Mouse (Mus musculus) forebrain, embryonic 15.5 days (tissue): ENCODE data around the gene Mdfi. TPM values are rescaled to one million over a fixed set of nuclear protein-coding genes. Genes with fewer than 3 reads are reported as not detected.

Source experiments
- ATAC-seq: fragments of 200-750 bp; cut with Nextera tagmentation; replicated peaks from 2 replicates; pipeline ENCODE4 v1.8.0; 2017; ENCODE audit warnings: mild to moderate bottlenecking, moderate TSS enrichment, moderate library complexity
- H3K27ac ChIP-seq: fragments of 300-500 bp; sonication (generic); replicated peaks from 2 replicates; pipeline ENCODE4 v1.5.1; 2015; ENCODE audit warnings: mild to moderate bottlenecking, inconsistent platforms
- H3K27me3 ChIP-seq: fragments of 300-500 bp; sonication (generic); 2 replicates; pipeline ENCODE4 v1.6.1; 2015; ENCODE audit warnings: inconsistent platforms
- H3K36me3 ChIP-seq: fragments of 300-500 bp; sonication (generic); 2 replicates; pipeline ENCODE4 v1.6.1; 2015; ENCODE audit warnings: mild to moderate bottlenecking, inconsistent platforms
- H3K4me1 ChIP-seq: fragments of 300-500 bp; sonication (generic); 2 replicates; pipeline ENCODE4 v1.6.1; 2015; ENCODE audit warnings: inconsistent platforms
- H3K4me2 ChIP-seq: fragments of 300-500 bp; sonication (generic); replicated peaks from 2 replicates; pipeline ENCODE4 v1.6.1; 2015; ENCODE audit warnings: mild to moderate bottlenecking, inconsistent platforms
- H3K4me3 ChIP-seq: fragments of 300-500 bp; sonication (generic); 2 replicates; pipeline ENCODE4 v1.5.1; 2015; ENCODE audit warnings: mild to moderate bottlenecking, inconsistent platforms
- H3K9ac ChIP-seq: fragments of 300-500 bp; sonication (generic); replicated peaks from 2 replicates; pipeline ENCODE4 v1.6.1; 2015; ENCODE audit warnings: mild to moderate bottlenecking, inconsistent platforms
- H3K9me3 ChIP-seq: fragments of 300-500 bp; sonication (generic); 2 replicates; pipeline ENCODE4 v1.6.1; 2016; ENCODE audit warnings: inconsistent platforms
- WGBS: fragments of 180-500 bp; shearing (Covaris S2); methylation state at CpG from one replicate; pipeline ENCODE4 v1.1.7; 2015; ENCODE audit warnings: mixed read lengths; 5-methylcytosine and 5-hydroxymethylcytosine counted together
- polyA plus RNA-seq: library from polyadenylated mRNA; unstranded; fragments of >200 nt; fragmentation: Nextera tagmentation; extraction: Ambion mirVana; gene quantifications from 2 replicates; pipeline ENCODE4 v1.2.1, GENCODE M21; 2015

The Mdfi gene
- polyA plus RNA-seq, 1 experiment from 2014 or later: 2.5 TPM

DNA sequence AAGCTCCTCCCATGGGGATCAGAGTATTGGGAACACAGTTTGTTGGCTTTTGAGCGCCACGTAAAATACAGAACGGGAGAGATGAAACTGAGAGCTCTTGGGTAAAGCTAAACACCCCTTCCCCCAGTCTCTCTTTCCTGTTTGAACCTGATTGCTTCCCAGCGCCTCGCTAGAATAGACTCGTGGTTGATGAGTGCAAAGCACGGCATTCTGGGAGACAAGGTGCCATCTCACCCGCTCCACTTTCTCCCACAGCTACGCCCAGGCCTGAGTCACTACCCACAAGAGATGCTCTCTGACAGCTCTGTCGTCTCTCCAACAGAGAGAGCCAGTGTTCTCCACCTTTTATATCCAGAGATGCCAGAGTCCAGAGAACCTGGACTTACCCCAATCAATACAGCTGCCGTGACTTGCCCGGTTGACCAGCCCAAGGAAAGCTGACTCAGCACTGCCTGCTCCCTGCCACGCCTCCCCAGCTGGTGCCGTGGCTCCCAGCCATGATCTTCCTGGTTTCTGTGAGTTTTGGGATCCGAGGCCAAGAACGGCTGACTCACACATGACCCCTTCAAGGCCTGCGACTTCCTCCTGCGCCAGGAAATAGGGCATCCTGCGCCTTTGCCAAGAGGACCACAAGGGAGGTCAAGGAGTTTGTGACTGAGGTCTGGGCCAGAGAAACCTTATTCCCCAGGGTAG is 7.6 kb upstream of the Mdfi start:
- ATAC-seq: no peak
- no peaks in the 10 kb centered on the region for H3K36me3 ChIP-seq
- no peak overlapping the region for H3K4me2 ChIP-seq
- WGBS: 78% methylated on average over 19 of the region's 19 CpGs
- H3K27me3 ChIP-seq: no peaks in the 10 kb centered on the region
- H3K4me1 ChIP-seq: no peaks in the 10 kb centered on the region
- no peaks in the 10 kb centered on the region for H3K9me3 ChIP-seq
- no peak overlapping the region for H3K4me3 ChIP-seq
- H3K9ac ChIP-seq: no peak overlapping the region
- H3K27ac ChIP-seq: no peak overlapping the region

DNA sequence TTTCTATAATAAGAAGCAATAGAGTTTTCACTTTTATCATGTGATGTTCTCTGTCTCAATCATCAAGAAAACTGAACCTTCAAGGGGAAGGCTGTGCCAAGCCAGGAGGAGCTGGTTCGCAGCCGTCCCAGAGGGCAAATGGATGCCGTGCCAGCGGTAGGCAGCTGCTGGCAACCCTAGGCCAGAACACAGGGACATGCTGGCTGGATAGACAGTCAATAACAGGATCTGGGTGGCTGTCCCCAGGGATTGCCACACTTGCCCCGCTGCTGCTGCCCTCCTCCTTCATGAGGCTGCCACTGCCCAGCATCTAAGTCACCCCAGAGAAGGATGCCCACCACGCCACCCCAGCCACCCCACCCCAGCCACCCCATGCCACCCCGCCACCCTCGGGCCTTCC is 7.0 kb upstream of the Mdfi start:
- Histone ChIP-seq H3K9me3 (no peaks in the 10 kb centered on the region), H3K27ac (no peak overlapping the region), H3K27me3 (0 out of 2 replicates have a peak, but pooled peaks cover 2% of the 10 kb centered on the region), H3K36me3 (no peaks in the 10 kb centered on the region), H3K4me3 (no peak overlapping the region), H3K4me1 (no peaks in the 10 kb centered on the region), H3K4me2 (no peak overlapping the region), H3K9ac (no peak overlapping the region)
- WGBS: 90% methylated on average over 8 of the region's 8 CpGs
- ATAC-seq: no peak

DNA sequence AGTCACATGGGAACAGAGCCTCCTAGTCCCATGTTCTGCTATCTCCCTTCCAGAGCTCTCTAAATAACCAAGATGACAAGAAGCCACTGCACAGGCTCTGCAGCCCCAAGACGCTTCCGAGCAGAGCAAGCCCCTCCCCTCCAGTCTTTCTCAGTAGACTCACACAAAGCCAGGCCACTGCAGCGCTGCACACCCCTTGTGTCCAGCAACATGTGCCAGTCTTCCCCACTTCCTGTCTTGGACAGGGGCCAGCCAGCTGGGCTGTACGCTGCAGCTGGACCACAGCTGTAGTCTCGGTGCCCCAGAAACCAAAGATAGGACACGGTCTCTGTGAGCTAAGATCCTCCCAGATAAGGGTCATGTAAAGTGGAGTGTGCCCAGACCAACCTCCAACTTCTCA is 3.3 kb upstream of the Mdfi start:
- Histone ChIP-seq H3K4me3 (no peak overlapping the region), H3K4me1 (peaks cover 16% of the 10 kb centered on the region), H3K4me2 (no peak overlapping the region), H3K36me3 (no peaks in the 10 kb centered on the region), H3K27me3 (peaks cover 34% of the 10 kb centered on the region), H3K9me3 (no peaks in the 10 kb centered on the region), H3K9ac (no peak overlapping the region), H3K27ac (no peak overlapping the region)
- 52% methylated on average over 6 of the region's 6 CpGs for WGBS
- no peak for ATAC-seq

GRCm38 (mm10) chr17:47833628-47834481 is 636 bp downstream of the Mdfi start:
- Histone ChIP-seq H3K27ac (no peak overlapping the region), H3K4me2 (peak overlapping the region; percentile 96), H3K36me3 (no peaks in the 10 kb centered on the region), H3K27me3 (peaks cover 40% of the 10 kb centered on the region), H3K4me1 (peaks cover 29% of the 10 kb centered on the region), H3K9ac (peak overlapping the region; percentile 63), H3K9me3 (no peaks in the 10 kb centered on the region), H3K4me3 (peak overlapping the region; percentile 65)
- 1% methylated on average over 45 of the region's 45 CpGs for WGBS
- ATAC-seq: no peak

DNA sequence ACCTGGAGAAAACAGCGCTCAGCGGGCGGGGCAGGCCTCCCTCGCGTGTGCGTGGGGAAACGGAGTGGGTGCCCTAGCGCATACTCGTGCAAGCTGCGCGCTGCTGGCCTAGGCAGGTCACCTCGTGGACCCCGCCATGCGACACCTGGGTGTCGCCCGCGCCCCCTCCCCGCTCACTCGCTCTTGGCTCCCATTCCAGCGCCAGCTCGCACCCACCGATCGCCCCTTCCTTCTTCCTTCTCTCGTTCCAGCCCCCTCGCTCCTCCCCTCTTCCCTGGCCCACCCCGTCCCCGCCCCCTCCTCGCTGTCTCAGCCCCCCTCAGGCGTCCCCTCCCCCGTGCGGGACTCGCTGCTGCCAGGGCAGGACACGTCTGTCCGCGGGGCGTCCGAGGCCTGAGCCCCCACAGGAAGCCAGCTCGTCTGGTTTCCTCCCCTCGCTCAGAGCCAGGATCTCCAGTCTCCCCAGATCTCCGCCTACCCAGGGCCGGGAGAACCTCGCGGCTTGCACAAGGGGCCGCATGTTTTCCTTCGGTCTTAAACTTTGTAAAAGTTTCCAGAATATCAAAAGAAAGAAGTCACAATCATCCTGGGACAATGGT is 1.4 kb downstream of the Mdfi start:
- H3K4me1 ChIP-seq: peaks cover 29% of the 10 kb centered on the region
- ATAC-seq: peak; percentile 48
- H3K4me2 ChIP-seq: peak overlapping the region; percentile 96
- peak overlapping the region; percentile 65 for H3K4me3 ChIP-seq
- H3K9ac ChIP-seq: peak overlapping the region; percentile 63
- no peaks in the 10 kb centered on the region for H3K36me3 ChIP-seq
- WGBS: under 1% methylated on average over 42 of the region's 45 CpGs
- no peak overlapping the region for H3K27ac ChIP-seq
- no peaks in the 10 kb centered on the region for H3K9me3 ChIP-seq
- H3K27me3 ChIP-seq: peaks cover 40% of the 10 kb centered on the region

GRCm38 (mm10) chr17:47832501-47833028 is 1.9 kb downstream of the Mdfi start:
- Histone ChIP-seq H3K4me2 (peak overlapping the region; percentile 96), H3K4me3 (peak overlapping the region; percentile 65), H3K27ac (no peak overlapping the region), H3K9ac (peak overlapping the region; percentile 63), H3K27me3 (peaks cover 40% of the 10 kb centered on the region), H3K4me1 (peaks cover 29% of the 10 kb centered on the region), H3K9me3 (no peaks in the 10 kb centered on the region), H3K36me3 (no peaks in the 10 kb centered on the region)
- peak; percentile 52 for ATAC-seq
- 0% methylated on average over 17 of the region's 17 CpGs for WGBS

DNA sequence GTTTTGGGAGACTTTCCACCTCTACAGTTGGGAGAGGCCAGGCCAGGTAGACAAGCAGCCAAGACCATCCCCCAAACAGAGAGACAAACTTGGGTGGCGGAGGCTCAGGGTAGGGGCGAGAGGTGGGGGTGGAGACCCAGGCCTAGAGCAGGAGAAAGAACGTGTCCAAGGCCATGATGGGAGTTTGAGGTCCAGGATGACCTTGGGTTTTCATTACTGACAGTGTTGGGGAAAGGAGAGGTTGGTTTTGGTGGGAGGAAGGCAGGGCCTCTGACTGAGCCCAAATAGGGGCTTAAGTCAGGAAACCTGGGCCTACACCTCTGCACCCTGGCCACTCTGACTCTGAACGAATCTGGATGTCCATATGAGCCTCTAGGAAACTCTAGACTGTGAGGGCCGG is 2.7 kb downstream of the Mdfi start:
- H3K36me3 ChIP-seq: no peaks in the 10 kb centered on the region
- no peaks in the 10 kb centered on the region for H3K9me3 ChIP-seq
- no peak overlapping the region for H3K27ac ChIP-seq
- H3K4me3 ChIP-seq: no peak overlapping the region
- H3K27me3 ChIP-seq: peaks cover 40% of the 10 kb centered on the region
- H3K4me1 ChIP-seq: peaks cover 29% of the 10 kb centered on the region
- H3K9ac ChIP-seq: no peak overlapping the region
- WGBS: 46% methylated on average over 5 of the region's 5 CpGs
- ATAC-seq: no peak
- peak overlapping the region; percentile 96; the same call in 1 of the 2 replicates for H3K4me2 ChIP-seq

- 10% methylated on average over 9 of the region's 9 CpGs for WGBS
- Histone ChIP-seq H3K4me2 (no peak overlapping the region), H3K27me3 (peaks cover 38% of the 10 kb centered on the region)
Observed at GRCm38 (mm10) chr17:47831161-47831560, 3.3 kb downstream of the Mdfi start.

DNA sequence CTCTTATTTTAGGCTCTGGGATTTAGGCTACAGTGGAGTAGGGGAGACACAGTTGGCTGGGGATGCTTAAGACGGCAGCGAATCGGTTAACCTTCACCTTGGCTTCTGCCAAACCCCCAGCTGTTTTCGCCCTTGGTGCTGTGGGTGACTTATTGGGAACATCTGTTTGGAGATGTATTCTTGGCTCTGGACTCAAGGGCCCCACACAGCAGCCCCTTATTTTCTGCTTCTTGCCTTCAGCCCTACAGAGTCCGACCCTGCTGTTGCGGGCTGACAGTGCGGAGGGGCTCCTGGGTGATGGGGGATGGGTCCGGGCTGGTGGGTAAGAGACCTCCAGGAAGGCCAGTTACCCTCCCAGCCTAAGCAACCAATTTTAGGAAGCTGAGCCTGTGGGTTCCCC is 13.2 kb downstream of the Mdfi start:
- Histone ChIP-seq H3K9me3 (no peaks in the 10 kb centered on the region), H3K4me2 (no peak overlapping the region), H3K27ac (no peak overlapping the region), H3K27me3 (no peaks in the 10 kb centered on the region), H3K36me3 (no peaks in the 10 kb centered on the region), H3K4me3 (no peak overlapping the region), H3K9ac (no peak overlapping the region), H3K4me1 (no peaks in the 10 kb centered on the region)
- 70% methylated on average over 8 of the region's 8 CpGs for WGBS
- ATAC-seq: no peak

More at GRCm38 (mm10) chr17:47831161-47831560, 3.3 kb downstream of the Mdfi start:
- Histone ChIP-seq H3K36me3 (no peaks in the 10 kb centered on the region), H3K9ac (no peak overlapping the region), H3K27ac (no peak overlapping the region), H3K4me1 (peaks cover 29% of the 10 kb centered on the region), H3K9me3 (no peaks in the 10 kb centered on the region), H3K4me3 (no peak overlapping the region)
- ATAC-seq: no peak

DNA sequence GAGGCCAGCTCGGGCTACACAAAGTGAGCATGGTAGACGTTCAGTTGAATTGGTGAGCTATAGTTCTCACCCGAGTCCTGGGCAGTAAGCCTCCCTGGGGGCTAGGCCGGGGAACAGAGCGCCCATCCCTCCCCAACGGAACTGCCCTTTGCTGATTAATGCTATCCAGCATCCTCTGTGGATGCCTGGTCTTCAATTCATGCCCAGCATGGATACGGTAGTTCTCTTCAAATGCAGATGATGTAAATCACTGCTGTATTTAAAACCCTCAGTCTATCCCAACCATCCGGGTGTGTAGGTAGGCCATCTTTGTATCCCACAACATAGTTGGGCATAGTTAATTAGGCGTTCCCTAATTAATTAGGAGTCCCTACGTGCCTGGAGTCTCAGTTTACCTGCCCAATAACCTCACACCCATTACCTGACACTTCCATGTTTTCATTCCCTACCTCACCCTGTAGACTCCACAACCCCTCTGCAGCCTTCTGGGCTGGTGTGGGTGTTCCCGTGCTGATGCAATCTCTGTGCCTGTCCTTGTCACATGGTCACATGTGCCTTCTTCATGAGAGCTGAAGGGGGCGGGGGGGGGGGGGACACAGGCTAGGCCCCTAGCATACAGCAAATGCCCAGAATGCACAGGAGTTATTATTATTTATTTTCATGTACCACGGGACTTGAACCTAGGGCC is 16.3 kb downstream of the Mdfi start:
- no peaks in the 10 kb centered on the region for H3K27me3 ChIP-seq
- H3K4me2 ChIP-seq: no peak overlapping the region
- ATAC-seq: no peak
- H3K9me3 ChIP-seq: no peaks in the 10 kb centered on the region
- H3K27ac ChIP-seq: no peak overlapping the region
- peaks cover 6% of the 10 kb centered on the region; the same call in 1 of the 2 replicates for H3K4me1 ChIP-seq
- 69% methylated on average over 13 of the region's 13 CpGs for WGBS
- no peak overlapping the region for H3K4me3 ChIP-seq
- H3K36me3 ChIP-seq: no peaks in the 10 kb centered on the region
- no peak overlapping the region for H3K9ac ChIP-seq

DNA sequence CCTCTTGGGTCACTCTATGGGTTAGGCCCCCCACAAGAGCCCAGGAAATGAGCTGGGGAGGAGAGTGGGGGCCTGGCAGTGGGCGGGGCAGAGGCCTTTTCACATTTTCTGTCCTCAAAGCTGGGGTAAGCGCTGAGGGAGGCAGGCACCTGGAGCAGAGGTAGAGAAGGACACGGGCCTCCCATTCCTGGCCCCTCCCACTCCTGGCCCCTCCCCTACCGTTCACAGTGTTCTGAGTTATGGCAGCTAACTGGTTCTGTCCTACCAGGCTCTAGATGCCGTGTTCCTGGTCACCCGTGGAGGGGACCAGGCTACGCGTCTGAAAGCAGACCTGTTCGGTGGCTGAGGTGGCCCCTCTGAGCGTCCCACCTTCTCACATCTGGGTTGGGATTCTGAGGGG is 19.0 kb downstream of the Mdfi start:
- Histone ChIP-seq H3K4me2 (no peak overlapping the region), H3K9ac (no peak overlapping the region), H3K9me3 (no peaks in the 10 kb centered on the region), H3K27ac (no peak overlapping the region), H3K4me3 (no peak overlapping the region), H3K4me1 (peaks cover 6% of the 10 kb centered on the region; the same call in 1 of the 2 replicates), H3K27me3 (0 out of 2 replicates have a peak, but pooled peaks cover 3% of the 10 kb centered on the region), H3K36me3 (no peaks in the 10 kb centered on the region)
- no peak for ATAC-seq
- WGBS: 57% methylated on average over 10 of the region's 10 CpGs
